Mouse (Mus musculus) fat pad, adult 2 months (tissue): ENCODE measurements around the gene Dynlt1a.
"Not testable (repeated sequence)": the region's sequence is repeated elsewhere in the genome, so short reads cannot be mapped to it uniquely, and the experiment has no call there.

Experiments used
- DNase-seq: peaks from one replicate; pipeline ENCODE4 v3.0.0-alpha.2; 2011; ENCODE audit warnings: low read depth, low spot score; ENCODE audit errors: extremely low read depth

Dynlt1a gene

DNA sequence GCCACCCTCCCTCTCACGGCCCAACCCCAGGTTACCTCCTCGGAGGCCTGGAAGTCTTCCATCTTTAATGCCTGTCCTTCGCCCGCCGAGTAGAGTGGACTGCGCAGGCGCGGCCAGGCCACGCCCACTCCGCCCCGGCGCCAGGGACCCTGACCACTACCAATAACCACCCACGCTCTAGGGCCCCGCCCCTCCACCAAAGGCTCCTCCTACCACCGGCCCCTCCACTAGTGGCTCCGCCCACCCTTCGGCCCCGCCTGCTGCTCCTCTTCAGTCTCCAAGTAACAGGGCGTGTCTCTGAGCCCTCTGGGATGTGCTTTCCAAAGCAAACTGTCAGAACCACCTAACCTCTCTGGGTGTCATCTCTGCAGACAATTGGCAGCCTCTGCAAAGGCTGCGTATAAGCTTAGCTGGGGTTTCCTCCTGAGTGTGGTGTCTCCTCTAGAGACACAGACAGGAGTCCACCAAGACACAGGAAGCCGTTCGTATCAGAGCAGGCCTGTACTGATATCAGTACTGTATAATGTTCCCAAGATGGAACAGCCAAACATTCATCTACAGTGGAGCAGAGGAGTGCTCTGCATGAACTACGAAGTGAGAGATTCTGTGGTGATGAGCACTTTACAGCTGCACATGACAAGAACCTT is at the start of gene Dynlt1a:
Dynlt1a (minus strand) TSS at position 162 of the 647 bp plus-strand sequence.
- not testable (repeated sequence) for DNase-seq

- not testable (repeated sequence) for DNase-seq
These were observed 38.0 kb upstream of the Dynlt1a start for GRCm38 (mm10) chr17:6355256-6355655.

GRCm38 (mm10) chr17:6342606-6343294 is 25.4 kb upstream of the Dynlt1a start:
- not testable (repeated sequence) for DNase-seq

- not testable (repeated sequence) for DNase-seq
These were observed 11.7 kb upstream of the Dynlt1a start for GRCm38 (mm10) chr17:6328997-6329396.

DNA sequence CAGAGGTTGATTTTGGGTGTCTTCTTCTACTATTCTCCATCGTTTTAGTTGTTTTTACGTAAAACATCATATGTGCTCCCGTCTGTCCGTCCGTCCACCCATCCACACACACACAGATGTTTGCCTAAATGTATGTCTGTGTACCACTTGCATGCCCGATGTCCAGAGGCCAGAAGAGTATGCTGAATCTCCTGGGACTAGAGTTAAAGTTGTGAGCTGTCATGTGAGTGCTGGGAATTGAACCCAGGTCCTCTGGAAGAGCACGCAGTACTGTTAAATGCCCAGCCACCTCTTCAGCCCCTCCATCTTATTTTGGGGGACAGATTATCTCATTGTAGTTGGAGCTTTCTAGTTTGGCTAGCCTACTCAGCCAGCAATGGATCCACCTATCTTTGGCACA is 10.3 kb upstream of the Dynlt1a start:
- DNase-seq: not testable (repeated sequence)

GRCm38 (mm10) chr17:6325543-6325942 is 8.2 kb upstream of the Dynlt1a start:
- not testable (repeated sequence) for DNase-seq

- not testable (repeated sequence) for DNase-seq
These were observed 7.7 kb upstream of the Dynlt1a start for GRCm38 (mm10) chr17:6325021-6325420.

- not testable (repeated sequence) for DNase-seq
These were observed 4.4 kb upstream of the Dynlt1a start for GRCm38 (mm10) chr17:6321778-6322101.

DNA sequence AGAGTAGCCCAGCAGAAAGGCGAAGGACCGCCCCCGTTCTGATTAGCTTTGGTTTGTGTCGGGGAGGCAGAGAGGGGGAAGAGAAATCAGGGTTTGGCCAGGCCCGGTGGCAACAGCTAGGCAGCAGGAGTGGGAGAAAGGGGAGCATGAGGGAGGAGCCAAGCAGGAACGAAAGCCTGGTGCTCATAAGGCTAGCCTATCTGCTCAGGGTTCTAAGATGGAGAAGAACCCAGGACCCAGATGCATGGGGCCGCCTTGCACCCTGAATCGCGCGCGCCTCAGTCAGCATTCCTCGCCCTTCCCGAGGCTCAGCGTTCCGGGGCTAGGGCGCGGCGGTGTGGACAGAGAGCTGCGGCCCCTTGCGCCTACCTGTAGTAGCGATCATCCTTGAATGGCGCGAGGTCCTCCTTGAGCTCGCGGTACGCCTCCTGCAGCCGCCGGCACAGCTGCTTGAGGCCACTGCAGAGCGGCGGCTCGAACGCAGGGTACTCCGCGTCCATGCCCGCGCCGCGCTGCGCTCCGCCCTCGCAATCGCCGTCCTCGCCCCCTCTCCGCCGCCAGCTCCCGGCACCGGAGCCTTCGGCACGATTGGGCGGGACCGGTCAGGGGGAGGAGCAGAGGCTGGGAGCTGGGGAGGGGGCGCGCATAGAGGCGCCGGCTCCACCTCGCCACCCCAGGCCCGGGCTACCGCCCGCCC is 3.9 kb upstream of the Dynlt1a start:
- DNase-seq: not testable (repeated sequence)

DNA sequence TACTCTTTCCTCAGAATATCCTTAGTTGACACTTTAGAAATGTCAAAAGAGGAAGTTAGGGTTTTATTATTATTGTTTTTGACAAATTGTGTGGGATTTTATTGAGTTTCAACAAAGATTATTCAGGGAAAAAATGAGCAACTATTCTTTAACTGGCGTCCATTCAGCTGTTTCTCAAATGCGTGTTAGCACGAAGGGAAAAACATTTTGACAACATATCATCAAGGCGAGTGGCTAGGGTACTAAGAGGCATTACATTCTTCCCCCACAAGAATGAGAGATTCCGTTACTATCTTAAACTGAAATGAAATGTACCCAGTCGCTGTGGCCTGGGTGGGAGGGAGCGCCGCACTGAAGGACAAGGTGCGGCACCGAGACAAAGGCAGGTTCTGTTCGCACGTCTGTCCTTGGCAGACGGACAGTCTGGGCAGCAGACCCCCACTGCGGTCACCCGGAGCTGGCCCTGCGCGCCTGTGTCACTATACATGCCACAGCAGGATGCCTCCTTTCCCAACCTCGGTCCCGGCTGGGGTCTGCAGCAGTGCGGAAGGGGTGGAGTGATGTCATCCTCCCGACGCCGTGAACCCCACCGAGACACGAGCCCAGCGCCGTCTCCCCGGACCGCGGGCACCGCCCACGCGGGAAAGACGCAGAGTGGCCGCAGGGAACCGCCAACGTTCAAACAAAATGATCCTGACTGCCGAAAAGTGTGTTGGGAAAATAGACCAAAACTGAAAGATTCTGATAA is 747 bp downstream of the Dynlt1a start:
- not testable (repeated sequence) for DNase-seq

DNA sequence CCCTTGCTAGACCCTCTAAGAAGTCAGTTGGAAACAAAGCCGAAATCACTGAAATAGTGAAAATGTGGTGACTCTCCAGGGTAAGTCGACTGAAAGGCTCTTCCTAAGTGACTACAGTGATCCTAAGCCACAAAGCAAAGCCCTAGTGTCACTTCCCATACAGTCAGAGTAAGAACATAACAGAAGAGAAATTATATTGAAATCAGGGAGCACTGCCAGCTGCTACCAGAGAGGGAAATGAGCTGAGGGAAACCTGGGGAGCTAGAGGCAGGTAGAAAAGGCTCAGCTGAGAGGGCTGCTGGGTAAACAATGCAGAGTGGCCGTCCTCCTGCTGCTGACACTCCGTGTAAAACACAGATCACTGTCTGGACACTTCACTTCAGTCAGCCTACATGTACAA is 1.6 kb downstream of the Dynlt1a start:
- not testable (repeated sequence) for DNase-seq

GRCm38 (mm10) chr17:6314493-6314892 is 2.8 kb downstream of the Dynlt1a start:
- DNase-seq: not testable (repeated sequence)

- not testable (repeated sequence) for DNase-seq
These were observed 4.5 kb downstream of the Dynlt1a start for GRCm38 (mm10) chr17:6312755-6313154.

DNA sequence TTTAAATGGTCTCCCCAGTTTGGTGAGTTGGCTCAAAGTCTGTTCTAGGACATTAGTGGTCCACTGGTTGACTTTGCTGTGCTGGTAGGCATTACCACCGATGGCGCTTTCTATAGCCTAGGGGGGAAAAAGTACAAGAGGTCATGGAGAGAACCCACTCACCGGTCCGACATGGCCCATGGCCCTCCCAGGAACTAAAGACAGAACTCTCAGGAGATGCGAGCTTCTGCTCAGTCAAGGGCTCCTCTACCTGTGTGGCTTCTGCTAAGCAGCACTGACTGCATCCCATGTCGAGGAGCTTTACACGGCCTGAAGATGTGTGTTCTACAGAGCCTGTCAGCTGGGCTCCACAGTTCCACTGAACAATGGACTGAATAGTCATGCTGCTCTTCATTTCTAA is 5.6 kb downstream of the Dynlt1a start:
- DNase-seq: not testable (repeated sequence)

- not testable (repeated sequence) for DNase-seq
These were observed 10.8 kb downstream of the Dynlt1a start for GRCm38 (mm10) chr17:6306503-6306902.

- DNase-seq: not testable (repeated sequence)
These were observed 11.5 kb downstream of the Dynlt1a start for GRCm38 (mm10) chr17:6305656-6306270.

DNA sequence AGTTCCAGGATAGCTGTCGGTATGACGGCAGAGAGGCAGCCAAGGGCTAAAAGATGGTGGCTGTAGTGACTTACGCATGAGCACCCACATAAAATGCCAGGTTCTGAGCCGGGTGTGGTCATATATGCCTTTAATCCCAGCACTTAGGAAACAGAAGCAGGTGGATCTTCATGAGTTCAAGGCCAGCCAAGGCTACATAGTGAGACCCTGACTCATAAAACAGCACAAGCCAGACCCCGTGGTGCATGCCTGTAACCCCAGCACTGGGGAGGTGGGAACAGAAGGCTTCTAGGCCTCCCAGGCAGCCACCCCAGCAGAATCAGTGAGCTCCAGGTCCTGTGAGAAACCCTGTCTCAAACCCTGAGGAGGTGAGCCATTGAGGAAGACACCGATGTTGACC is 12.4 kb downstream of the Dynlt1a start:
- DNase-seq: not testable (repeated sequence)

DNA sequence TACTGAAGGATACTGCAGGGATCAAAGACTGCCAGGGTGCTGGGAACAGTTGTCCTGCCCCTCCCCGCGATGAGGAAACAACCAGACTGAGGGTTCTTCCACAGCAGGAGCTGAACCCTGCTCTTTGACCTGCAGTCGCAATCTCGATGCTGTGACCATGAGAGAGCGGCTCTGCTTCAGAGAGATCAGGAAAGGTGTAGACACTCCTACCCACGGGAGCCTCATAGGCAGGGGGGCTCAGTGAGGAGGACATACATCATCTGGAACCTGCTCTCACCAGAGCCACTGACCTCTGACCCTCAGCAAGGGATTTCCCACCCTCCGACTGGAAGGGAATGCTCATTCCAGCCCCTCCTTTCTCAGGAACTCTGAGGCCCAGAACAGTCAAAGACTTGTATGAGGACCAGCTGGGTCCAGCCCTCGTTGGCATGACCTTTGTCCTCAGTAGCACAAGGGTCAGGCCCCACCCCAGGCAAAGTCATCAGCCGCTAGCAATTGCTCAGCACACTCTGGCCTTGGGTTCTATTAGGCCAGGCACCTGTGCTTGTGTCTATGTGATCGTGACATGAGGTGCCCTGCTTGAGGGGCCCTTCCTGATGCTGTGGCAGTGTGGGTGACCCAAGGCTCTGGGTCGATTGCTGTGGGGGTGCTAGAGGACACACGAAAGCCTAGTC is 17.0 kb downstream of the Dynlt1a start:
- DNase-seq: not testable (repeated sequence)

- not testable (repeated sequence) for DNase-seq
These were observed 20.1 kb downstream of the Dynlt1a start for GRCm38 (mm10) chr17:6297060-6297795.
